Mouse (Mus musculus) liver, embryonic 18 days (tissue): Measurements from ENCODE around the gene Tulp3. TPM values are rescaled to one million over a fixed set of nuclear protein-coding genes. Genes with fewer than 3 reads are reported as not detected.

Source experiments
- polyA plus RNA-seq: library from polyadenylated mRNA; depleted of rRNA; stranded (reverse); fragments of >200 nt; gene quantifications from 2 replicates; pipeline ENCODE4 v1.2.3, GENCODE M21; 2012; rRNA removed

Tulp3 gene
- polyA plus RNA-seq: 2.9 and 3.4 TPM in 2 replicates

GRCm38 (mm10) chr6:128355726-128356416 is at the start of gene Tulp3:
Tulp3 (minus strand) TSS chr6:128355851.

GRCm38 (mm10) chr6:128398996-128399395 is 43.3 kb upstream of the Tulp3 start, which contains the start of gene Nrip2:
Nrip2 (plus strand) TSS chr6:128399296.

GRCm38 (mm10) chr6:128375192-128375591 is 19.5 kb upstream of the Tulp3 start, which contains the start of the genes Tex52 and Gm44596:
Tex52 (plus strand) TSS chr6:128375456.
Gm44596 (plus strand) TSS chr6:128375503.

GRCm38 (mm10) chr6:128362381-128363006 is 6.8 kb upstream of the Tulp3 start, which contains the start of the genes Rhno1 and Foxm1:
Rhno1 (minus strand) TSS chr6:128362911.
Foxm1 (plus strand) TSS chr6:128362967.

GRCm38 (mm10) chr6:128300134-128301001 is 55.3 kb downstream of the Tulp3 start, which contains the start of gene Tead4:
Tead4 (minus strand) TSS chr6:128300823.

Other genes starting within 250 kb of the Tulp3 start
- 14.1 and 15.8 TPM in 2 replicates for gene Tspan9, start 212.3 kb downstream of the Tulp3 start, polyA plus RNA-seq
- gene Tead4, start 55.0 kb downstream of the Tulp3 start, polyA plus RNA-seq: 0.20 and 0.22 TPM in 2 replicates
- gene Rhno1, start 7.1 kb upstream of the Tulp3 start, polyA plus RNA-seq: 8.4 and 9.5 TPM in 2 replicates
- 12.4 and 15.1 TPM in 2 replicates for gene Foxm1, start 7.1 kb upstream of the Tulp3 start, polyA plus RNA-seq
- gene Tex52, start 19.6 kb upstream of the Tulp3 start, polyA plus RNA-seq: 0.05 and 0.07 TPM in 2 replicates
- gene Gm44596, start 19.7 kb upstream of the Tulp3 start, polyA plus RNA-seq: not detected in 2 replicates
- 1.4 and 2.0 TPM in 2 replicates for gene Nrip2, start 43.4 kb upstream of the Tulp3 start, polyA plus RNA-seq
- gene Itfg2, start 69.1 kb upstream of the Tulp3 start, polyA plus RNA-seq: 5.4 and 5.6 TPM in 2 replicates
- gene Fkbp4, start 82.8 kb upstream of the Tulp3 start, polyA plus RNA-seq: 75.1 and 76.5 TPM in 2 replicates
- gene Pzp, start 170.9 kb upstream of the Tulp3 start, polyA plus RNA-seq: 2,519 and 2,528 TPM in 2 replicates
- gene A2ml1, start 225.8 kb upstream of the Tulp3 start, polyA plus RNA-seq: 68.7 and 95.4 TPM in 2 replicates